Mouse (Mus musculus) right cerebral cortex, postnatal 25 days (tissue): ENCODE measurements around the gene Trip10.
"Not testable (repeated sequence)": the region's sequence is repeated elsewhere in the genome, so short reads cannot be mapped to it uniquely, and the experiment has no call there.

ENCODE experiments used
- DNase-seq: peaks from one replicate; pipeline ENCODE4 v3.0.0; 2022

Gene Trip10

DNA sequence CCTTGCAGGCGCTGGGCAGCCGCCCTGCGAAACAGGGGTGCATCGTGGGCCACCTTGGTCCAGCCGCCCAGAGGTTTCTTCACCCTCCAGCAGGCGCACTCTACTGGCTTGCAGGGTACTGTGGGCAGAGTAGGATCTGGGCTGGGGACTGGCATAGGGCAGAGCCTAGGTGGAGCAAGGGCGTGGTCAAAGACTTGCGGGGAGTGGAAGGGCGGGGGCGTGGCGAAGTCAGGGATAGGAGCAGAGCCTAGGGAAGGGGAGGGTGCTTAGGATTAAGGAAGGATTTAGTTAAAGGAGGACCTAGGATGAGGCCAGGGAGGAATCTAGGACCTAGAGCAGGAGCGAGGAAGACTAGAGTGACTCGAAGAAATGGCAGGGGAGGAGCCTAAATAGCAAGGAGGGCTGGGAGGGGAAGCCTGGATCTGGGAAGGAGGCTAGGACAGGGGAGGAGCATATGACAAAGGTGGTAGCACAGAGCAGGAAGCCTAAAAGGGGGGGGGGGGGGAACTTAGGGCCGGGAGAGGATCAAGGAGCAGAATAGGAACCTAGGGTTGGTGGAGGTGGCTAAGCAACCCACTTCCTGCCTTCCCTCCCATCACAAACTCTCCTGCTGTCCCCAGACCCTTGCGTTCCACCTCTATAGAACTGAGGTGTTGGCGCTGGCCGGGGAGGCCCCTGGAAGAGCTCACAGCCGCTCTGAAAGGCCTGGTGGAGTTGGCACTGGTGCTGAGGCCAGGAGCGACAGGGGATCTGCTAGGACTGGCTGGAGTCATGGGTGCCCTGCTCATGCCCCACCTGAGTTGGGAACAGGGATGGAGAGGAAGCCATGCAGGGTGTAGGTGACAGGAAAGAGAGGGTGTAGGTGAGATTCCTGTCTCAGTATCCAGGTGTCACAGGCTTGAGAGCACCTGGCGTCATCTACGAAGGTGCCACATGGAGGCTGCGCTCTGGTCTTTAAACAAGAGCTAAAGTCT, 16.0 kb downstream of the Trip10 start:
- DNase-seq, result no peak

DNA sequence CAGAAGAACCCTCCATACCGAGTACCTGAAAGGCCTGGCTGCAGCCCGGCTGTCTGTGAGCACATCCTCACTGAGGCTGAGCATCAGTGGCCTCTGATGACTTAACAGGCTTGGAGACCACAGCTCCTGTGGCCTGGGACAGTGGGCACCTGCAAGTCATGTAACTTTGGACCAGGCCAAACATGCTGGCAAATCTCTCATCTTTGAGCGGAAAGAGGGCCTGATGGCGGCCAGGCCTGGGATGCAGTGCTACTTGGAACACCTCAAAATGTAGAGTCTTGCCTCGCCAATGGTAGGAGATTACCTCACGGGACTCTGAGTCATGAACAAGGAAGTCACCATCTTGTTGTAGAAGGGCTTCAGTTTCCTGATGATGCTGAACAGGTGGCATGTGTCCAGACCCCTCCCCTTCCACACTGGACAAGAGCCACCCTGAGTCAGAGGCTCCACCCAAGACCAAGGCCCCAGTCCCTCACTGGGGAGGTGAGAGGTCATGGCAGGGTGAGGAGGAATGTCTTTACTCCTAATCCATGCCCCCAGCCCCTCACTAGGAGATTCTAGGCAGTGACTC, 18.4 kb downstream of the Trip10 start:
- DNase-seq, result no peak

DNA sequence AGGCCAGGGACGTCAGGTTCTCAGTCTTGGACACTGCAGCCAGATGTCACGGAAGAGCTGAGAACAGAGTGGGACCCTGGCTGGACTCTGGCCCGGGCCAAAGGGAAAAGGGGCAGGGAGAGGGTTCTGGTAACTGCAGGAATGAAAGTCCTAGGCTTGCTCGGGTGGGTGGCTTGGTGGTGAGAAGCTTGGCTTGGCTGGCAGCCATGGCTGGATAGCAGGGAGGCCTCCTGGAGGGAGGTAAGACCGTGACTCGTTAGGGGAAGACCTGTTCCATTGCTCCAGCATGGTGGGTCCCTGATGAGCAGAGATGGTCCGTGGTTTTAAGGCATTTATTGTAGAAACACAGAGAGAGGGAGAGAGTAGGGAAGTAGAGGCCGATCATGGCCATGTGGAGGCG, 22.0 kb downstream of the Trip10 start:
- no peak for DNase-seq

DNA sequence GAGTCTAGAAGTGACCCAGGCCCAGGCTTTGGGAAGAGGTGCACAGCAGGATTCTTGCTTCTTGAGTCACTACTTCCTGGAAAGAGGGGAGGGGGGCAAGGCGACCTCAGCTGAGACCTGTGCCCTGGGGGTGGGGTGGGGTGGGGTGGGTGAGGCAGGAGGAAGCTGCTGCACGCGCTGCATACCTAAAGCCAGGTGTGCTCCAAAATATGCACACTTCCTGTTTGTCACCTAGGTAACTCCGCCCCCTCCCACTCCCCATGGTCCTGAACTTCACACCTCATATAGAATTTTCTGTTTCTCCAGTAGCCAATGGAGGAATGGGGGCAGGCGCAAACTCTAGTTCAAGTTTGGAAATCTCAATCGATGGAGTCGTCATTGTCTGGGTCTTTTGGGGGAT, 24.6 kb downstream of the Trip10 start:
- DNase-seq, result no peak

DNA sequence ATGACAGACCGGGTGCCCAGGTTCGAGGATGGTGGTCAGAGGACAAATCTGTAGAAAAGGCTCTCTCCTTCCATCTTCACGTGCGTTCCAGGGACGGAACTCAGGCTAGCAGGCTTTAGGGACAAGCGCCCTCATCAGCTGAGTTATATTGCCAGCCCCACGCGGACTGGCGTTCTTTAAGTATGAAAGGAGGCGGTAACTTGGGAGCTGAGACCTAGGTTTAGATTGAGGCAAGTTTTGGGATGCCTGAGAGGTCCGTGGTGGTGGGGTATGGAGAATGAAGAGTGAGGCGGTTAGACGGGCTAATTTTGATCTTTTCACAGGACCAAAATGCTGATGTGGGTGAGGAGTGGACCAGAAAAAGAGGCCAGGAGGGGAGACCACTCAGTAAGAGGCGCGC, 25.4 kb downstream of the Trip10 start:
- DNase-seq, result no peak

DNA sequence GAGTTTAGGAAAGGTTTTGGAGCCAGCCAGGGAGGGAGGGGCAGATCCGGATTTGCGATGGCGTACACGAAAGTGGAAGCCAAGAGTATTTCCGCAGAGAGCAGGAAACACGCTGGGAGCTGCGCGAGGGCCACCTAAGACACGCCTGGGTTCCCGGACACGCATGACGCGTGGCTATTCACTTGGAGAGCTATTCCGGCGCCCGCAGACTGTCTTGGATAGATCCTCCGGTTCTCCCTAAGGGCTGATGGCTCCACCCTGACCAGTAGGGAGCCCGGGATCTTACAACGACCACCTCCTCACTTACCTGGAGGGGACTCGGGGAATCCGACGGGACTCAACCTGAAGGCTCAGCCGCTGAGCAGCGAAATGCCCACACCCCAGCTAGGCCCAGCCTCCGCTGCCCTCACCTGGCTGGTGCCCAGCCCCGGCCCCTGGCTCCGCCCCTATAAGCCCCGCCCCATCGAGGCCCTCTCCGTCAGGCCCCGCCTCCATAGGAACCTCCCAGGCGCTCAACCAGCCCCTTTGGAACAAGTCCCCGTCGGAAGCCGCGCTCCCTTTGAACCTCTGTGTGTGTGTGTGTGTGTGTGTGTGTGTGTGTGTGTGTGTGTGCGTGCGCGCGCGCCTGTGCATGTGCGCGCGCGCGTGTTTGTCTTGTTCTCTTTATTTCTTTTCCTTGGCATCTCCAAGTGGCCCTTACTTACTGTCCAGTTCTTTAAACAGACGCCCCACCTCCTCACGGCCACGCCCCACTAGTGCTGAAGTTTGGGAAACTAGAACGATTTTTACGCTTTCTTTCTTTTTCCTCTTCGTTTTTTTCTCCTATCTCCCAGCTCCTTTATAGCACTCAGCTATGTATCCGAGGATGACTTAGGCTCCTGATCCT, 26.1 kb downstream of the Trip10 start:
- peak; percentile 59 for DNase-seq

DNA sequence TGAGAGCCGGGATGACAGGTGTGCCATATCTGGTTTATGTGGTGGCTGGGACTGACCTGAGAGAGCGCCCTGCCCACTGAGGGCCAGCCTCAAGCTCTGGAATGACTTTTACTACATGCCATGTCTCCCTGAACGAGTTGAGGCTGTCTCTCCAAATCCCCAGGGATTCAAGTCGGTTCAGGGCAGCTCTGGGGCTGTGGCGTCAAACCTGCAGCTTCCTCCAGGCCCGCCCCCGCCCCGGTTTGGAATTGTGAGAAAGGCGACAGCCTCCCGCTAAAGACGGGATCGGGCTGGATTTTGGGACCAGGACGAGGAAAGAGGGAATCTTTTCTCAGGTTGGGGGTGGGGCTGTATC, 26.7 kb downstream of the Trip10 start:
- DNase-seq, result no peak

DNA sequence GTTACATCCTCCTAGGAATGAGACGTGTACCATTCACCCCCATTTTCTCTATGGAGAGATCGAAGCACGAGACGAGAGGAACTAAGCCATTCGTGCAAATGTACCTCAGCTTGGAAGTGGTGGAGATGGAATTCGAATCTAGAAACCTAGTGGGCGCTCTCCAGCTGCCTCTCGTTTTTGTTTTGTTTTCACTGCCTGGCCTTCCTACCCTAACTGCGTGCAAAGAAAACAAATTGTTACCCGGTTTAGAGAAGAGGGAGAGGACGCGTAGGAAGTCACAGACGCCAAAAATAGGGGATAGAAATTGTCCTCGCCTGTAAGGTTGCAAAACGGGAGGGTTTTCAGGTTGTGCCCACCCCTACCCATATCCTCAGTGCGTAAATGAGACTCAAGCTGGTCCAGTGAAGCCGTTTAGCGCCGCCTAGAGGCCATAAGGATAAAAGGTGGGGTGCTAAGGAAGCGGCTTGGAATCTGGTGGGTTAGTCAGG, 27.4 kb downstream of the Trip10 start:
- peak; percentile 62 for DNase-seq

DNA sequence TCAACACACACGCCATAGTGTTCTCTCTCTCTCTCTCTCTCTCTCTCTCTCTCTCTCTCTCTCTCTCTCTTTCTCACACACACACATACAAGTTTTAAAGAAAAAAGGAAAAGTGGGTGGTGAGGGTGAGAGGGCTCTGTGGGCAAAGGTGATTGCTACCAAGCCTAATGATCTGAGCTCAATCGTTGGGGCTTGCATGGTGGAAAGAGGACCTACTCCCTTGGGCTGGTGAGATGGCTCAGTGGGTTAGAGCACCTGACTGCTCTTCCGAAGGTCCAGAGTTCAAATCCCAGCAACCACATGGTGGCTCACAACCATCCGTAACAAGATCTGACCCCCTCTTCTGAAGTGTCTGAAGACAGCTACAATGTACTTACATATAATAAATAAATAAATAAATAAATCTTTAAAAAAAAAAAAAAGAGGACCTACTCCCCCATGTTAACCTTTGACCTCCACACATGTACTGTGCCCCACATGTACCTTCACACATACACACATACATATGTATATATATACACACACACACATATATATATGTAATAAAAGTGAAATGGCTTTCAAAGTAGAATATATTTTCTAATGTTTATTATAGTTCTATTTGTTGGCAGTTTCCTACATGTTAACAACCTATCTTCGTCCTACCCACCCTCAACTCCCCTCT, 28.5 kb downstream of the Trip10 start:
- DNase-seq, result not testable (repeated sequence)

DNA sequence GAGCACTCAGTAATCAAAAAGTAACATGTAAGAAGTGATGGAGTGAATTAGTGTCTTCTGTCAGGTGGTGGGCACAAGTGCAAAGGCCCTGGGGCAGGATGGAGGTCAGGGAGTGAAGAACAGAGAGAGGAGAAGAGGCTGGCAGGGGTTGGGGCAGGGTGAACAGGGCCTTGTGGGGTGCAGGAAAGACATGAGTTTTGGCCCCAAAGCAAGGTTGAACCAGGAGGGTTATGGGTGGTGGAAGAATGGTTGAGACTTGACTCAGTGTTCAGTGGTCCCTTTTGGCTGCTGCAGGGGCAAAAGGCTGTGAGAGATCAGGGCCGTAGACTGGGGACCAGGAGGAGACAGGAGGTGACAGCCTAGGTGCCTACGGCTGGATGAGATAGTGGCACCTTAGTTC, 29.3 kb downstream of the Trip10 start:
- DNase-seq, result no peak

DNA sequence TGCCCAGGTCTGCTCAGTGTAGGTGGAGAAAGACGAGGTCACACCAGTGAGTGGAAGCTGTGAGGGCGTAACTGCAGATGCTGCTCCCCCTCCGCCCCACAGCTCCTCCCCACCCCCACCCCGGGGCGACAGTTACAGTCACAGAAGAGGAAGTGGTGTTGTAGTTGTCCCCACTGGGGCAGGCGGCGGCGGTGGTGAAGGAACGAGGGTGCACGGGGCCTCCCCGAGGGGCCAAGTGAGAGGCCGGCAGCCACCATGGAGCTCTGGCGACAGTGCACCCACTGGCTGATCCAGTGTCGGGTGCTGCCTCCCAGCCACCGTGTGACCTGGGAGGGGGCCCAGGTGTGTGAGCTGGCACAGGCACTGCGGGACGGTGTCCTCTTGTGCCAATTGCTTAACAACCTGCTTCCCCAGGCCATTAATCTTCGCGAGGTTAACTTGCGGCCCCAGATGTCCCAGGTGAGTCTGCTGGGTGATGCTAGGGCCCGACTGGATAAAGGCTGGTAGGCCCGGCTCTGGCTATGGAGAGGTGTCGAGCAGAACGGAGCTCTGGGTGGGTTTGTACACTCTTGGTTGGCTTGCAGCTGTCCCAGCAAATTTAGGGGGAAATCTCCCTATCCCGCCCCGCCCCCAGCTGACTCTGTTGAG, 29.8 kb downstream of the Trip10 start, which contains the start of gene Vav1:
Gene Vav1, plus strand, starts transcription at position 158 of the 648 bp plus-strand sequence.
- no peak for DNase-seq

DNA sequence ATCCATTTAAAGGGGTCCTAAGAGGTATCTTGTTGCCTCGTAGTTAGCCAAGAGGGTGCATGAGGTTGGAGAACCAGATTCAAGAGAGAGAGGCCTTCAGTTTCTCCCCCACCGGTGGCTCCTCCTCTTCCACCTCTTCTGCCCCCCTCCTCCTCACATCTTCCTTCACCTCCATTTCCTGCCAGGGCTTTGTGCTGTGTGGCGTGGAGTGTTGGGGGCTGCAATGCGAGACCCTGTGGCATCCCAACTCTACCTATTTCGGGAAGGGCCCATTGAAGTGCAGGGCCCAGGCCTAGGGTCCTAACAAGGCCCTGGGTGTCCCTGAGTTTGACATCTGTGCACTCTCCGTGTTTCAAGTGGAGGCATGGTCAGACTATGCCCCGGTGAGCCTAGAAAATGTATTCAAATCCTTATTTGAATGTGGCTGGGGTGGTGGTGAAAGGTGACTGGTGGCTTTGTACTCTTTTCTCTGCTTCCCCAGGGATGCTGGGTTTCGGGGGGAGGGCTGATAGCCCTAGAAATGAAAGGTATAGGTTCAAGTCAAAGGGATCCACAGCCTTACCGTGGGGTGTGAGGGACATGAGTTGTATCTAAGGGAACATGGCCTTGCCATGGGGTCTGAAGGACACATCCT, 30.5 kb downstream of the Trip10 start:
- no peak for DNase-seq

DNA sequence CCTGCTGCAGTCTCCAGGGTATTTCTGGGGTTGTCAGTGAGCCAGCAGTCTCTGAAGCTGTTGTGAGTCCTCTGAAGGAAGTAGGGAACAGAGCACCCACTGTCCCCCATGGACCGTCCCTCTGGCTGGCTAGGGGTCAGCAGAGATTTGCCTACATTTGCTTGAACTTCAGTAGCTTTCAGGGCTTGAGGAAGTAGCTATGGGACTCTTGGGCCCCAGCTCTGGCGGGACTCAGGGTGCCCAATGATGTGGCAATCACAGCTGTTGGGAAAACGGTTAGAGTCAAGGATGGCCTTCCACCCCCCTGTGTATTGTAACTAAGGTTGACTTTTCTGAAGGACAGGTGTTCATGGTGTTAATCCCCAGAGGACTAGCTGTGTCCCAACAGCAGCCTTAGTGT, 31.2 kb downstream of the Trip10 start:
- no peak for DNase-seq

DNA sequence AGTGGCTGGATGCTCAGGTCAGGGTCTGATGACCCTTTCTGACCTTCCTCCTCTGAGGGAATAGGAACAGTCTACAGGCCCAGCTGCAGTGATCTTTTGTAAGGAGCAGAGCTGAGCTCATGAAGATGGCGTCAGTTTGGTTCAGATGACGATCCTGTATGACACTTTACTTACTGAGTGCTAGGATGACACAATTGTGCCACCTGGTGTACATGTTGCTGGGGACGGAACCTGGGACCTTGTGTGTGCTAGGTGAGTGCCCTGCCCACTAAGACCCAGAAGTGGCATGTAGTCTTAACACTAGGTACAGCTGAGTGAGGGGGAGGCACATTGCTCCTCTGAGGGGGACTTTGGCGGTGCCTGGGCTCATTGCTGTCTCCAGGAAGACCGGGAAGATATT, 34.7 kb downstream of the Trip10 start:
- no peak for DNase-seq

DNA sequence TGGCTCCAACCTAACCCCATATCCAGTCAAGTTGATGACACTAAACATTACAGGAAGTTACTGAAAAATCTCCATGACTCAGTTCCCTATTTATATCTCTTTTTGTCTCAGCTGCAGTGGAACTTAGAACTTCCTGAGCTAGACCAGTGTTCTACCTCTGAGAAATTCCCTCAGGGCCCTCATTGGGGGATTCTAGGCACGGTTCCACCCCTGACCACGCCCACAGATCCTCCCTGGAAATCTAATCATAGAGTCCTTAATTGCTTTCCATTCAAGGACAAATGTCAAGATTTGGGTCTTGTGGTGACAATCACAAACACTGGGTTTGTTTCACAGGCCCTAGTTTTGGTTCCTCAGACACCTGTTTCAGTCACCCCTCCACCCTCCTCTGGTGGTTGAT, 35.8 kb downstream of the Trip10 start:
- DNase-seq, result no peak

DNA sequence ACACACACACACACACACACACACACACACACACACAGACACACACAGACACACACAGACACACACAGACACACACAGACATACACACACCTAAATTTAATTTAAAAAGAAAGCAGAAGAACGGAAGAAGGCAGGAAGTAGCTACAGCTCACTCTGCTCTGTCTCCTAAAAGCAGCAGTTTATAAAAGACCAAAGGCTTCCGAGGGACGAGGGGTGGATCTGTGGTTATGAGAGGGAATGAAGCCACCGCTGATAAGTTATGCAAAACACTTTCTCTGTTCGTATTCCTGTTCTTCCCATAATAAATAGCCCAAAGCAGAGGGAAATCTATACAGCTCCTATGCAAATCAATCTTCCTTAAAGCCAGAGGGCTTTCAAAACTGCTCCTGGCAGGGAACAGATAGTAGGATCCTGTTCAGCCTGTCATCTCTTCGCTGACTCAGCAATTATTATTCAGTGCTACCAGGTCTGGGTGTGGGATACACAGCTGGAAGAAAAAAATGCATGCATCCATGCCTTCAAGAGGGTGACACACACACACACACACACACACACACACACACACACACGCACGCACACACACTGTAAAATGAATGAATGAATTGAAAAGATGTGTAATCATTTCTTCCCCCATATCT, 37.6 kb downstream of the Trip10 start:
- no peak for DNase-seq

DNA sequence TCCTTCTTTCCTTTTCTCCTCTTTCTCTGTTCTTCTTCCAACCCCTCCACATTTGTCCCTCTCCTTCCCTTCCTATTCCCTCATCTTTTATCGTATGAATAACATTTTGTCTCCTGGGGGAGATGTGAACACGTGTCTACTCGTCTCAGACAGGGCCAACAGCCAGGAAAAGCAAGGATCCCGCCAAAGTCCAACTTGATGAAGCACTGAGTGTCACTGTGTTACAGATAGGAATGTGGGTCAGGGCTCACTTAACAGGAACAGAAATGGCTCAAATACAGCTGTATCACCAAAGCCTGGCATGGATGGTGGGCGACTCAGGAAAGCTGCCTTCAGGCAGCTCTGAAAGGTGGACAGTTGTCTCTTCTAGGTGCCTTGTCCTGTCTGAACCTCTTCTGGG, 40.0 kb downstream of the Trip10 start:
- no peak for DNase-seq

DNA sequence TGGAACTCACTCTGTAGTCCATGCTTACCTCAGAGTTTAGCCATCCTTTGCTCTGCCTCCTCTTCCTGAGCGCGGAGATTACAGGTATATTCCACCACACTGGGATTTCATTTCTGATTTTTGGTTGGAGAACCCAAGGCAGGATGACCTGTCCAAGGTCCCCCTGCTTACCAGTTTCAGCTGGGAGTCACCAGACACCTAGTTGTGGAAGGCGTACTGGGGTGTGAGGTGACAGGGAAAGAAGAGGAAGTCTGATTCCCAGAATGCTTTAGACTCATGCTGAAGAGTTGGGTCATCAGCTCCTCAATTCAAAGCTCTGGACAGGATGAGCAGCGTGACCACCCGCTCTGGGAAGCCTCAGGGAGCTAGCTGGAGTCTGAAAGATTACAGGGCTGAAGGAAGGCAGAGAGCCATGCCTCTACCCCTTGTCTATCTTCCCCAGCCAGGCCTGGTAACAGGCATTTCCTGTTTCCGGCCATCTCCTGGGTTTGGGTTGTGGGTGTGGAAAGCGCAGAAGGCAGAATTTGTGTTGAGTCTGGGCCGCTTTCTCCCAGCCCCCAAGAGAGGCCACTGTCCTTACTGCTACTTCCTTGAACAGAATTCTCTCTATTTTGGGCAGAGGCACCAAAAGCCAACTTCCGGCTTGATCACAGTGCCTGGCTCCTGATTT, 40.9 kb downstream of the Trip10 start:
- no peak for DNase-seq

DNA sequence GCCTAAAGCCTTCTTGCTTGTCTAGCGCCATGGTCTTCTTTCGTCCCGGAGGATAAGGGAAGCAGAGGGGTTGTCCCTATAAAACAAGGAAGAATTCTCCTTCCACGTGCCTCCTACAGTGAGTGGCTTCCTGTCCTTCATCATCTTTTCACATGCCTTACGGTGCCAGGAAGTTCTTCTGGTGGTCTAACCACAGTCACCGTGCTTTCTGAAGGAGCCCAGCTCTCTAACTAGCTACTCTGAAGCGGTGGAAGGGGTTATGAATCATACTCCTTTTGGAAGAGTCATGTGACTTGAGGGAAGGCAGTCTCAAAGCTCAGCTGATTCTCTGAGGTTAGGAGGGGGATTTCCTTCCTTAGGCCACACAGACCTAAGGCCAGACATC, 41.4 kb downstream of the Trip10 start:
- DNase-seq, result no peak

DNA sequence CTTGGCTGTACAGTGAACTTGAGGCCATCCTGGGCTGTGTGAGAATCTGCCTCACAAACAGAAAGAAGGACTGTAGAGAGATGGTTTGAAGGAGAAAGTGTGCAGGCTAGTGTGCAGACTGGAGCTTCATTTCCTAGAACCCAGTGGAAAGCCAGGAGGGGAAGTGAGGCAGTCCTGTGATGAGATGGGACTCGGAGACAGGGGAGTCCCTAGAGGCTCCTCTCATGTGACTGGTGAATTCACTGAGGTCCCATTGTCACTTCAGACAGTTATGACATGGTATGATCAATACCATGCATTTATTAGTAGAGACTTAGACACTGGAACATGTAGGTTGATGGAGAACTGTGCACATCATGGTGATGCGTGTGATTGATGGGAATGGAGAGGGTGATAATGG, 43.0 kb downstream of the Trip10 start:
- no peak for DNase-seq

DNA sequence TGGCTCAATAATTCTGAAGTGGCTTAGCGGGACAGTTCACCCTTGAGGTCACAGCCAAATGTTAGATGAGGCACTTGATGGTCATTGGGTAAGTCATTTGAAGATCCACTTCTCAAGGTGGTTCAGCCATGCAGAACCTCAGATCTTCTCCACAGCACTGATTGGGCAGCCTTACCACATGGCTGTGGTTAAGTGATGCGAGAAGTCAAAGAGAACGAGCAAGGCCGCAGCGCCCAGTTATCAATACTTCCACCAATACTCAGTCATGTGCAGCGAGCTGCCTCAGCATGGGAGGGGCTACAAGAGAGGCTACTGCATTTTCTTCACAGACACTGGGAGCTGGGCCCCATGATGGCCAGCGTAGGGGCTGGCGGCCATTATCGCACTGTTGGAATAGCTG, 43.7 kb downstream of the Trip10 start:
- no peak for DNase-seq
